Mouse (Mus musculus): ENCODE data around the gene Ivd. TPM values are rescaled to one million over a fixed set of nuclear protein-coding genes. Genes with fewer than 3 reads are reported as not detected.
A peak's percentile ranks its signal among the peaks of the same experiment; 100 is the strongest.

The Ivd gene
- total and polyA plus RNA-seq, 3 experiments = 25.5 to 29.3 (median 27.6) TPM

DNA sequence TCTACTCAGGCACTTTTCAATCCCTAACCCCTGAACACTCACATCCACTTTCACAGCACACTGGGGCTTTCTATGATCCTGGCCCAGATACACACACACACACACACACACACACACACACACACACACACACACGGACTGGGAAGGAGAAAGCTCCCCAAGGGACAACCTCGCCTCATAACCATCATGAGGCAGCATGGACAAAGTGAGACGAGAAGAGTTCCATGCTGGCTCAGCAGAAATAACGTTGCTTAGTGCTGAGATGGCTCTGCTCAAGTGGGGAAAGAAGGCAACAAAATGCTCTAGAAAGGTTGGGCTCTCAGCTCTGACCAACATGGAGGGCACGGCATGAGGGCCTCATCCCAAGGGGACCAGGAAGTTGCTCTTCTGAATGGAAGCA lies 20.6 kb upstream of the Ivd start:
- H3K9ac ChIP-seq (ENCODE audit: insufficient read depth, low read depth) = no peak overlapping the region

DNA sequence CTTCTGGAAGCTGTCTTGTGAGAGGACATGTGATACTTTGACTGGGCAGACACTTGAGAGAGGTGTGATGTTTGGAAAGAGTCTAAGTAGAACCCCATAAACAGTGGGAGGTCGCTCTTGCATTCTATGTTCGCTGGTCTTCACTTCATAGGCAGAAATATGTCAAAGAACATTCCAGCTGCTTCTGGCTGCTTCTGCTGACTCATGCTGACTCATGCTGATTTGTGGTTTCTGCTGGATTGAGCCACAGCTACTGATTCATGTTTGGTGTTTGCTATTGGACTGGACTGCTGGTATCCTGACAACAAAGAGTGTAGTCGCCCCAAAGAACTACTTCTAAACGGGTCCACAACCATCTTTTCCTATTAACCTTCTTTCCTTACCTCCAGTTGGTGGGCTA lies 20.0 kb upstream of the Ivd start:
- no peaks in the 10 kb centered on the region for H3K27me3 ChIP-seq (replicated peaks)
- H3K27ac ChIP-seq (ENCODE audit: insufficient read depth, low read depth) = no peak overlapping the region
- no peak overlapping the region for H3K9ac ChIP-seq (ENCODE audit: insufficient read depth, low read depth)
- peak; percentile 50 for DNase-seq (ENCODE audit: extremely low read depth)
- TF ChIP-seq IRF4 (IDR thresholded peaks at IDR 0.05; ENCODE audit: low read depth, low read length) (no peak), CHD1 (IDR thresholded peaks at IDR 0.05; ENCODE audit: low read depth, low read length) (no peak), ETS1 (conservative IDR thresholded peaks at IDR 0.05; ENCODE audit: low read depth, low read length) (0 out of 2 replicates have a peak, but pooled peaks have one; percentile 12), NELFE (IDR thresholded peaks at IDR 0.05; ENCODE audit: low read depth, low read length) (no peak), JUND (conservative IDR thresholded peaks at IDR 0.05; ENCODE audit: low read depth, low read length) (no peak), MAFK (IDR thresholded peaks at IDR 0.05; ENCODE audit: insufficient replicate concordance, low read length) (peak; percentile 92), GABPA (IDR thresholded peaks at IDR 0.05; ENCODE audit: insufficient replicate concordance, low read depth, low read length) (no peak), E2F4 (IDR thresholded peaks at IDR 0.05; ENCODE audit: insufficient replicate concordance, low read depth, low read length) (no peak), RCOR1 (conservative IDR thresholded peaks at IDR 0.05; ENCODE audit: low read depth, low read length) (no peak), MYC (IDR thresholded peaks at IDR 0.05; ENCODE audit: low read depth, low read length) (no peak)
- peaks cover 0 to 2% of the 10 kb centered on the region in 2 experiments for H3K36me3 ChIP-seq (replicated peaks in 1 of 2; ENCODE audit: control insufficient read depth in 1 of 2, insufficient read depth in 1 of 2, low read length in 1 of 2)
- no peaks in the 10 kb centered on the region for H3K79me2 ChIP-seq (replicated peaks; ENCODE audit: control insufficient read depth, extremely low read depth, insufficient read depth, poor library complexity, severe bottlenecking)
- in situ Hi-C loops (cut with MboI; ENCODE audit: low pct_ligation_motif_present, low pct_unique_long_range_greater_than_20kb, low sequenced_read_pairs) = no loop called here
- H3K4me3 ChIP-seq (replicated peaks in 1 of 3; ENCODE audit: low read depth in 2 of 3, low read length in 2 of 3, poor library complexity in 1 of 3) = no peak overlapping the region
- no peak overlapping the region for H3K4me2 ChIP-seq (ENCODE audit: insufficient read depth, low read depth, poor library complexity, severe bottlenecking)
- H3K4me1 ChIP-seq (ENCODE audit: control insufficient read depth in 1 of 2, insufficient read depth in 2 of 2) = peaks cover 12 to 20% of the 10 kb centered on the region in 2 experiments
- peaks cover 4% of the 10 kb centered on the region for H3K9me3 ChIP-seq (replicated peaks; ENCODE audit: low read length)
- dilution Hi-C loops (cut with MboI; ENCODE audit: extremely low pct_ligation_motif_present, extremely low pct_unique_long_range_greater_than_20kb, low sequenced_read_pairs) = no loop called here

More for the DNA sequence above, 20.6 kb upstream of the Ivd start:
- H3K4me2 ChIP-seq (ENCODE audit: insufficient read depth, low read depth, poor library complexity, severe bottlenecking) = no peak overlapping the region
- TF ChIP-seq SMC3 (IDR thresholded peaks at IDR 0.05; ENCODE audit: low read depth, low read length) (no peak), CHD2 (IDR thresholded peaks at IDR 0.05; ENCODE audit: low read length) (no peak), KAT2A (IDR thresholded peaks at IDR 0.05; ENCODE audit: insufficient replicate concordance, low read length) (no peak), TBP (conservative IDR thresholded peaks at IDR 0.05; ENCODE audit: low read depth, low read length) (no peak), USF2 (conservative IDR thresholded peaks at IDR 0.05; ENCODE audit: low read depth, low read length) (no peak), JUN (IDR thresholded peaks at IDR 0.05; ENCODE audit: insufficient read depth, low read depth, low read length) (no peak), MAFK (IDR thresholded peaks at IDR 0.05; ENCODE audit: insufficient replicate concordance, low read length) (peak; percentile 72; the same call in 1 of the 2 replicates)
- DNase-seq (ENCODE audit: extremely low read depth) = no peak
- dilution Hi-C loops (cut with MboI; ENCODE audit: extremely low pct_ligation_motif_present, extremely low pct_unique_long_range_greater_than_20kb, low sequenced_read_pairs) (no loop called here), in situ Hi-C loops (cut with MboI; ENCODE audit: low pct_ligation_motif_present, low pct_unique_long_range_greater_than_20kb, low sequenced_read_pairs) (no loop called here)
- H3K4me1 ChIP-seq (ENCODE audit: control insufficient read depth in 1 of 2, insufficient read depth in 2 of 2) = peaks cover 11 to 17% of the 10 kb centered on the region in 2 experiments
- H3K27me3 ChIP-seq (replicated peaks) = no peaks in the 10 kb centered on the region
- peaks cover 0 to 8% of the 10 kb centered on the region in 2 experiments for H3K36me3 ChIP-seq (replicated peaks in 1 of 2; ENCODE audit: control insufficient read depth in 1 of 2, insufficient read depth in 1 of 2, low read length in 1 of 2)
- peaks cover 4% of the 10 kb centered on the region for H3K9me3 ChIP-seq (replicated peaks; ENCODE audit: low read length)
- H3K4me3 ChIP-seq (replicated peaks in 1 of 3; ENCODE audit: low read depth in 2 of 3, low read length in 2 of 3, poor library complexity in 1 of 3) = no peak overlapping the region
- no peak overlapping the region for H3K27ac ChIP-seq (ENCODE audit: insufficient read depth, low read depth)
- H3K79me2 ChIP-seq (replicated peaks; ENCODE audit: control insufficient read depth, extremely low read depth, insufficient read depth, poor library complexity, severe bottlenecking) = no peaks in the 10 kb centered on the region
